Mouse (Mus musculus) regulatory T cell (primary cell): ENCODE results near the gene Tas2r104.

Experiments
- in situ Hi-C: fragments of 300-600 bp; cut with MboI, MseI; formaldehyde crosslinking; loops from one replicate; pipeline ENCODE4 v1.15.1; 2025; ENCODE audit warnings: high pct_unique_total_duplicates

Gene Tas2r104

DNA sequence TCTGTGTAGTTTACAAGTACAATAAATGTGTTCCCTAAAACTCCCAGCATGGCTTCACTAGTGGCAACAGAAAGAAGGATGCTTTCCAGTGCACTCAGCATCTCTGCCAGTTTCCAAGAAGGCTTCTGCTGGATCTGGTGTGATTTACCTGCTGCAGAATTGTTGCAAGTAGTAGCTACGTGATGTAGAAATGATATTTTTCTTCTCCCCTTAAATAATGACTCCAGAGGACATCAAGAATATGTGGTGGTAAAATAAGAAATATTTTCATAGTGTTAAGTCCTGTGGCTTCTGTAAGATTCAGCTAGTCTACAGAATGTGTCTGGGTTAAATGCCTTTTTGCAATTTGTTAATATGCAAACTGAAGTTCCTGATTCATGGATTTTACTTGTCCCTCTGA, at the start of gene Tas2r104:
TSS of gene Tas2r104 (minus strand) at position 101 of the 400 bp plus-strand sequence.
- in situ Hi-C loops = no loop called here

DNA sequence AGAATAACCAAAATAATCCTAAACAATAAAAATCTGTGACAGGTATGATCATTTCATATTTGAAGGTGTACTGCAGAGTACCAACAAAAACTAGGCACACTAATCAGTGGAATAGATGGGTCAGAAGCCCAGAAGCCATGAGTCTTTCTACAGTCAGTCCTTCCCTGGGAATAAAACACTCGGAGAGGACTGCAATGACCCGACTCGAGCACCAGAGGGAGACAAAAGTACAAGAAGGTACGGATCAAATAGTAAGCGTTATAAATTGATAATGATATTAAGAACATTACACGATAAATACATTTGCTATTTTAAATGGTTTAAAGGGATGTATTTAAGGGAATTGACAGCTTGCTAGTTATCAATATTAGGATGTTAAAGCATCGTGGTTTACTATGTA, 27.3 kb upstream of the Tas2r104 start:
- in situ Hi-C loops = no loop called here

DNA sequence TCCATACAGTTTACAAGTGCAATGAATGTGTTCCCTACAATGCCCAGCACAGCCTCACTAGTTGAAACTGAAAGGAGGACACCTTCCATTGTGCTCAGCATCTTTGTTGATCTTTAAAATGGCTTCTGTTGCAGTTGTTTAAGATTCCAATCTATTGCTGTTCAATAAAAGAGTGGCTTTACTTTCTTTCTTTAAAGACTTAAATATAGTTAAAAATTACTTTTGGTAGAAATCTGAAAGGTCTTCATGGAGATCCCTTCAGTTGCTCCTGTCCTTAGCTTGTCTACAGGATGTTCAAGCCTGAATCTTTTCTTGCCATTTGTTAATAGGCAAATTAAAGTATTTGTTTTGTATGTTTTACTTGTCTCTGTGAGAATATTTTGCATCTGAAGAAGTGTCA, 4.4 kb upstream of the Tas2r104 start, which contains the start of gene Tas2r114:
TSS of gene Tas2r114 (minus strand) at position 101 of the 400 bp plus-strand sequence.
- in situ Hi-C loops = no loop called here

DNA sequence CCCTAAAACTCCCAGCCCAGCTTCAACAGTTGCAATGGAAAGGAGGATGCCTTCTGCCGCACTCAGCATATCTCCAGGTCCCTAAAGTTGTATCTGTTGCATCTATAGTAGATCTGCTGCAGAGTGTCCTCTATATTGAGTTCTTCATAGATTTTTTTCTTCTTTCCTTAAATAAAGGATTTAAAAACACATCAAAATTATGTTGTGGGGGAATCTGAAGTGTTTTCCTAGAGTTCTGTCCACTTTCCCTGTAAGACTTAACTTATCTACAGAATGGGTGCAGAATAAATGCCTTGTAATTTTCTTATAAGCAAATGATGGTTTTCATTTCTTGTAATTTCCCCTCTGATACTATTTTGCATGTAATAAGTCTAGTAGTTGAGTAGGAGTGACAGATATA, 1.9 kb upstream of the Tas2r104 start, which contains the start of gene Tas2r105:
TSS of gene Tas2r105 (minus strand) at position 101 of the 400 bp plus-strand sequence.
- in situ Hi-C loops = no loop called here

DNA sequence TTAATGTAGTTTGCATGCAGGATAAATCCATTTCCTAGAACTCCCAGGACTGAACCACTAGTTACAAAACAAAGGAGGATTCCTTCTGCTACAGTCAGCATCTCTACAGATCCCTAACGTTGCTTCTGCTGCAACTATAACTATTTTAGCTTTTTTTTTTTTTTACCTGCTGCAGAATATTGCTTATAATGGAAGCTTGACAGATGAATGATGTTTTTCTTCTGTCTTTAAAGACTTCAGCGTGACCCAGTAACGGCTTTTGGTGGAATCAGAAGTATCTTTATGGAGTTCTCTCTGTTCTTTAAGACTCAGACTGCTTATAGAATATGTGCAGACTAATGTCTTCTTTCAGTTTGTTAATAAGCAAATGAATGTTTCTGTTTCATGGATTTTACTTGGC, 6.8 kb downstream of the Tas2r104 start, which contains the start of gene Tas2r106:
TSS of gene Tas2r106 (minus strand) at position 101 of the 400 bp plus-strand sequence.
- in situ Hi-C loops = no loop called here

DNA sequence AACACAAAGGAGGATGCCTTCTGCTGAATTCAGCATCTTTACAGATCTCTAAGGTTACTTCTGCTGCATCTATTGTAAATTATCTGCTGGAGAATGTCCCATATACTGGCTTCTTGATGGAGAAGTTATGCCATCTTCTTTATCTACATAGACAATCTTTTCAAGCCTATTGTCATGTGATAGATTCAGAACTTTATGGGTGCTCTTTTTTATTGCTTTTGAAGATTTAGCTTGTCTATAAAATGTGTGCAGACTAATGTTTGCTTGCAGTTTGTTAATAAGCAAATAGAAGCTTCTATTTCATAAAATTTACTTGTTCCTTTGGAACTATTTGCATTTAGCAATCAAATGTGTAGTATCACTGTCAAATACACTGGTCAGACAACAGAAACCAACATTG, 25.5 kb downstream of the Tas2r104 start, which contains the start of gene Tas2r107:
TSS of gene Tas2r107 (minus strand) at position 101 of the 400 bp plus-strand sequence.
- in situ Hi-C loops = no loop called here
